Mouse (Mus musculus): ENCODE results near the gene B3galt6. TPM values are rescaled to one million over a fixed set of nuclear protein-coding genes. Genes with fewer than 3 reads are reported as not detected.

The B3galt6 gene
- 10.1 and 11.3 TPM in 2 replicates for total RNA-seq (2012; rRNA removed)
- total RNA-seq (2014; rRNA removed), result 8.6 and 9.9 TPM in 2 replicates
- 3.1 and 3.4 TPM in 2 replicates for polyA plus RNA-seq (2012; ENCODE audit: insufficient read length, low read depth)

- Histone ChIP-seq H3K4me2 (ENCODE audit: insufficient read depth, low read depth, poor library complexity, severe bottlenecking) (peak within 1 kb of the TSS; percentile 82), H3K4me1 (ENCODE audit: control insufficient read depth in 1 of 2, insufficient read depth in 2 of 2) (peaks cover 11 to 41% of the 10 kb centered on the region in 2 experiments), H3K36me3 (replicated peaks in 1 of 2; ENCODE audit: control insufficient read depth in 1 of 2, insufficient read depth in 1 of 2, low read length in 1 of 2) (peaks cover 13 to 37% of the 10 kb centered on the region in 2 experiments), H3K27me3 (replicated peaks) (no peaks in the 10 kb centered on the region), H3K27ac (ENCODE audit: insufficient read depth, low read depth) (peak within 1 kb of the TSS; percentile 90), H3K9me3 (replicated peaks; ENCODE audit: low read length) (peaks cover 4% of the 10 kb centered on the region), H3K4me3 (replicated peaks in 1 of 3; ENCODE audit: low read depth in 2 of 3, low read length in 2 of 3, poor library complexity in 1 of 3) (peak within 1 kb of the TSS; percentile 84 to 99 (median 89)), H3K79me2 (replicated peaks; ENCODE audit: control insufficient read depth, extremely low read depth, insufficient read depth, poor library complexity, severe bottlenecking) (peaks cover 44% of the 10 kb centered on the region), H3K9ac (ENCODE audit: insufficient read depth, low read depth) (peak within 1 kb of the TSS; percentile 84)
- in situ Hi-C loops (cut with MboI; ENCODE audit: low pct_ligation_motif_present, low pct_unique_long_range_greater_than_20kb, low sequenced_read_pairs), result no loop called here
- peak; percentile 90 for DNase-seq (ENCODE audit: extremely low read depth)
- dilution Hi-C loops (cut with MboI; ENCODE audit: extremely low pct_ligation_motif_present, extremely low pct_unique_long_range_greater_than_20kb, low sequenced_read_pairs), result no loop called here
- TF ChIP-seq SMC3 (IDR thresholded peaks at IDR 0.05; ENCODE audit: low read depth, low read length) (peak; percentile 15), NELFE (IDR thresholded peaks at IDR 0.05; ENCODE audit: low read depth, low read length) (peak; percentile 77), MYC (IDR thresholded peaks at IDR 0.05; ENCODE audit: low read depth, low read length) (peak; percentile 98), UBTF (IDR thresholded peaks at IDR 0.05; ENCODE audit: low read depth, low read length) (0 out of 2 replicates have a peak, but pooled peaks have one; percentile 71), MEF2A (IDR thresholded peaks at IDR 0.05; ENCODE audit: borderline replicate concordance, low read depth, low read length) (peak; percentile 67; the same call in 1 of the 2 replicates), ELF1 (IDR thresholded peaks at IDR 0.05; ENCODE audit: low read depth, low read length) (peak; percentile 71), SIN3A (IDR thresholded peaks at IDR 0.05; ENCODE audit: low read length) (peak; percentile 96), BHLHE40 (IDR thresholded peaks at IDR 0.05; ENCODE audit: low read depth, low read length) (peak; percentile 91), USF1 (IDR thresholded peaks at IDR 0.05; ENCODE audit: low read depth, low read length) (peak; percentile 70), EP300 (IDR thresholded peaks at IDR 0.05; ENCODE audit: low read length) (no peak), NRF1 (IDR thresholded peaks at IDR 0.05; ENCODE audit: low read depth, low read length) (peak; percentile 80), ZMIZ1 (IDR thresholded peaks at IDR 0.05; ENCODE audit: low read depth, low read length) (peak; percentile 78; the same call in 1 of the 2 replicates), KAT2A (IDR thresholded peaks at IDR 0.05; ENCODE audit: insufficient replicate concordance, low read length) (peak; percentile 61; the same call in 1 of the 2 replicates), CTCF (conservative IDR thresholded peaks at IDR 0.05 in 1 of 2, IDR thresholded peaks at IDR 0.05 in 1 of 2; ENCODE audit: low read depth in 2 of 2, low read length in 2 of 2) (peak in 1 of 2 experiments; percentile 65; a peak in 2 of 4 replicates), PAX5 (IDR thresholded peaks at IDR 0.05; ENCODE audit: low read length) (no peak), CHD1 (IDR thresholded peaks at IDR 0.05; ENCODE audit: low read depth, low read length) (no peak; the same call in 1 of the 2 replicates), GABPA (IDR thresholded peaks at IDR 0.05; ENCODE audit: insufficient replicate concordance, low read depth, low read length) (no peak), MAX (IDR thresholded peaks at IDR 0.05; ENCODE audit: low read length) (peak; percentile 99), IRF4 (IDR thresholded peaks at IDR 0.05; ENCODE audit: low read depth, low read length) (peak; percentile 53; the same call in 1 of the 2 replicates), TCF12 (IDR thresholded peaks at IDR 0.05; ENCODE audit: low read depth, low read length) (peak; percentile 53; the same call in 1 of the 2 replicates), ZC3H11A (IDR thresholded peaks at IDR 0.05; ENCODE audit: low read depth, low read length) (no peak), POLR2A (IDR thresholded peaks at IDR 0.05; ENCODE audit: low read depth, low read length) (peak; percentile 80), RAD21 (IDR thresholded peaks at IDR 0.05; ENCODE audit: low read depth, low read length) (no peak; the same call in 1 of the 2 replicates), MAFK (IDR thresholded peaks at IDR 0.05; ENCODE audit: insufficient replicate concordance, low read length) (no peak), MXI1 (IDR thresholded peaks at IDR 0.05; ENCODE audit: low read depth, low read length) (peak; percentile 100)
Observed at GRCm38 (mm10) chr4:155992241-155992905, at the start of gene B3galt6, which contains the start of gene Sdf4. Gene B3galt6, minus strand, starts transcription at chr4:155992649. Gene Sdf4, plus strand, starts transcription at chr4:155992872.

Data from CH12.LX (cell line).